Mouse (Mus musculus): ENCODE measurements around the gene Klhl32. TPM values are rescaled to one million over a fixed set of nuclear protein-coding genes. Genes with fewer than 3 reads are reported as not detected.
A peak's percentile ranks its signal among the peaks of the same experiment; 100 is the strongest.

The Klhl32 gene
- total and polyA plus RNA-seq, 3 experiments: 0.03 TPM; not detected in 2

- Histone ChIP-seq H3K36me3 (ENCODE audit: control insufficient read depth in 1 of 2, insufficient read depth in 2 of 2, low read length in 2 of 2) (no peaks in the 10 kb centered on the region), H3K9ac (ENCODE audit: control insufficient read depth, low read depth, low read length, poor library complexity, severe bottlenecking) (no peak overlapping the region)
These were observed 135.4 kb downstream of the Klhl32 start for GRCm38 (mm10) chr4:24715559-24715958.

GRCm38 (mm10) chr4:24714367-24714766 lies 136.6 kb downstream of the Klhl32 start:
- no peaks in the 10 kb centered on the region for H3K36me3 ChIP-seq (ENCODE audit: control insufficient read depth in 1 of 2, insufficient read depth in 2 of 2, low read length in 2 of 2)
- no peak for DNase-seq (ENCODE audit: low read depth, low spot score)
- no peak overlapping the region for H3K4me3 ChIP-seq (ENCODE audit: control insufficient read depth in 1 of 2, insufficient read depth in 1 of 2, low read depth in 2 of 2, low read length in 2 of 2)
- TF ChIP-seq RAD21 (IDR thresholded peaks at IDR 0.05; ENCODE audit: low read depth, low read length): peak; percentile 30
- no peak for TF ChIP-seq TBP (IDR thresholded peaks at IDR 0.05; ENCODE audit: low read depth, low read length)
- no peak for TF ChIP-seq TAL1 (IDR thresholded peaks at IDR 0.05; ENCODE audit: low read length)
- peak in 1 of 3 experiments; percentile 20; a peak in 1 of 6 replicates for TF ChIP-seq CTCF (IDR thresholded peaks at IDR 0.05 in 2 of 3, conservative IDR thresholded peaks at IDR 0.05 in 1 of 3; ENCODE audit: control insufficient read depth in 1 of 3, insufficient read depth in 1 of 3, low read depth in 2 of 3, low read length in 3 of 3, poor library complexity in 1 of 3, severe bottlenecking in 1 of 3)
- TF ChIP-seq SMC3 (IDR thresholded peaks at IDR 0.05; ENCODE audit: low read depth, low read length): peak; percentile 32
- H3K9me3 ChIP-seq (replicated peaks; ENCODE audit: insufficient read depth, low read length): no peaks in the 10 kb centered on the region
- no peak overlapping the region for H3K9ac ChIP-seq (ENCODE audit: control insufficient read depth, low read depth, low read length, poor library complexity, severe bottlenecking)
- no peaks in the 10 kb centered on the region for H3K79me2 ChIP-seq (ENCODE audit: control insufficient read depth, insufficient read depth, low read length, poor library complexity)
- peaks cover 0 to 2% of the 10 kb centered on the region in 2 experiments; a peak in 1 of 4 replicates for H3K27me3 ChIP-seq (ENCODE audit: control insufficient read depth in 1 of 2, insufficient read depth in 2 of 2, low read length in 2 of 2)
- no peak overlapping the region for H3K27ac ChIP-seq (ENCODE audit: control insufficient read depth, low read depth, low read length)
- H3K4me1 ChIP-seq (ENCODE audit: control insufficient read depth in 1 of 2, insufficient read depth in 2 of 2, low read length in 2 of 2): no peaks in the 10 kb centered on the region

More at GRCm38 (mm10) chr4:24715559-24715958, 135.4 kb downstream of the Klhl32 start:
- H3K4me3 ChIP-seq (ENCODE audit: control insufficient read depth in 1 of 2, insufficient read depth in 1 of 2, low read depth in 2 of 2, low read length in 2 of 2): no peak overlapping the region
- H3K9me3 ChIP-seq (replicated peaks; ENCODE audit: insufficient read depth, low read length): no peaks in the 10 kb centered on the region
- H3K27me3 ChIP-seq (ENCODE audit: control insufficient read depth in 1 of 2, insufficient read depth in 2 of 2, low read length in 2 of 2): peaks cover 0 to 5% of the 10 kb centered on the region in 2 experiments; a peak in 2 of 4 replicates
- H3K4me1 ChIP-seq (ENCODE audit: control insufficient read depth in 1 of 2, insufficient read depth in 2 of 2, low read length in 2 of 2): no peaks in the 10 kb centered on the region
- TF ChIP-seq SIN3A (IDR thresholded peaks at IDR 0.05; ENCODE audit: low read length): no peak
- TF ChIP-seq CHD1 (IDR thresholded peaks at IDR 0.05; ENCODE audit: low read depth, low read length): no peak
- TF ChIP-seq ZC3H11A (IDR thresholded peaks at IDR 0.05; ENCODE audit: low read depth, low read length): no peak
- TF ChIP-seq HCFC1 (IDR thresholded peaks at IDR 0.05; ENCODE audit: low read depth, low read length): no peak
- no peak for TF ChIP-seq GABPA (IDR thresholded peaks at IDR 0.05; ENCODE audit: low read depth, low read length)
- TF ChIP-seq TCF12 (IDR thresholded peaks at IDR 0.05; ENCODE audit: low read depth, low read length): no peak
- no peak for TF ChIP-seq MYC (IDR thresholded peaks at IDR 0.05; ENCODE audit: low read depth, low read length)
- no peak for TF ChIP-seq ZKSCAN1 (IDR thresholded peaks at IDR 0.05; ENCODE audit: low read depth, low read length)
- TF ChIP-seq MYB (IDR thresholded peaks at IDR 0.05; ENCODE audit: low read depth, low read length): no peak
- no peak for TF ChIP-seq TBP (IDR thresholded peaks at IDR 0.05; ENCODE audit: low read depth, low read length)
- no peak for TF ChIP-seq POLR2A (IDR thresholded peaks at IDR 0.05; ENCODE audit: control insufficient read depth in 1 of 2, insufficient read depth in 1 of 2, low read depth in 1 of 2, low read length in 2 of 2, poor library complexity in 1 of 2)
- TF ChIP-seq MAZ (IDR thresholded peaks at IDR 0.05; ENCODE audit: low read depth, low read length): no peak
- TF ChIP-seq ELF1 (IDR thresholded peaks at IDR 0.05; ENCODE audit: low read depth, low read length): no peak
- TF ChIP-seq BHLHE40 (IDR thresholded peaks at IDR 0.05; ENCODE audit: borderline replicate concordance, low read depth, low read length): no peak
- TF ChIP-seq SMC3 (IDR thresholded peaks at IDR 0.05; ENCODE audit: low read depth, low read length): no peak
- no peak for TF ChIP-seq USF1 (IDR thresholded peaks at IDR 0.05; ENCODE audit: low read depth, low read length)
- H3K27ac ChIP-seq (ENCODE audit: control insufficient read depth, low read depth, low read length): no peak overlapping the region
- no peak for DNase-seq (ENCODE audit: low read depth, low spot score)
- H3K79me2 ChIP-seq (ENCODE audit: control insufficient read depth, insufficient read depth, low read length, poor library complexity): no peaks in the 10 kb centered on the region
